Mouse (Mus musculus) lung, adult 2 months (tissue): ENCODE data around the gene Hist1h2ae.

ENCODE experiments used
- CTCF ChIP-seq: fragments of 200-500 bp; IDR thresholded peaks from 2 replicates; pipeline ENCODE4 v1.5.1; 2011; ENCODE audit warnings: mild to moderate bottlenecking, low read length, control low read depth; ENCODE audit not compliant: insufficient read depth
- POLR2A ChIP-seq: fragments of 200-500 bp; IDR thresholded peaks from 2 replicates; pipeline ENCODE4 v1.6.1; 2011; ENCODE audit warnings: low read depth, mild to moderate bottlenecking, control low read depth, low read length, borderline replicate concordance; ENCODE audit errors: extremely low read depth

- TF ChIP-seq CTCF, result no peak
- TF ChIP-seq POLR2A, result no peak
These were observed 38.2 kb upstream of the Hist1h2ae start for GRCm38 (mm10) chr13:23609209-23609608.
